Mouse (Mus musculus): Measurements from ENCODE around the gene Tmc5.

GRCm38 (mm10) chr7:118572039-118572438, 25.1 kb upstream of the Tmc5 start:
- no peak for TF ChIP-seq CTCF (IDR thresholded peaks at IDR 0.05; ENCODE audit: borderline replicate concordance, insufficient read depth, low read length)
- no peak for TF ChIP-seq POLR2A (IDR thresholded peaks at IDR 0.05; ENCODE audit: low read depth, low read length)
